Mouse (Mus musculus) liver, embryonic 11.5 days (tissue): Measurements from ENCODE around the gene 9930111J21Rik2. TPM values are rescaled to one million over a fixed set of nuclear protein-coding genes. Genes with fewer than 3 reads are reported as not detected.
"Not testable (repeated sequence)": the region's sequence is repeated elsewhere in the genome, so short reads cannot be mapped to it uniquely, and the experiment has no call there.

Experiments used
- ATAC-seq: fragments of 200-750 bp; cut with Nextera tagmentation; replicated peaks from 2 replicates; pipeline ENCODE4 v1.8.0; 2017; ENCODE audit warnings: moderate number of reproducible peaks, mild to moderate bottlenecking, moderate TSS enrichment, moderate library complexity; ENCODE audit not compliant: low FRiP score
- DNase-seq: peaks from one replicate; pipeline ENCODE4 v3.0.0-alpha.2; 2017; ENCODE audit warnings: low spot score
- H3K27ac ChIP-seq: fragments of 300-500 bp; sonication (generic); 2 replicates; pipeline ENCODE4 v1.5.1; 2014; ENCODE audit warnings: mild to moderate bottlenecking, low read depth, low read length, control low read depth
- H3K27me3 ChIP-seq: fragments of 300-500 bp; sonication (generic); replicated peaks from 2 replicates; pipeline ENCODE4 v1.6.1; 2014; ENCODE audit warnings: low read length, mixed read lengths; ENCODE audit not compliant: control insufficient read depth, insufficient read depth
- H3K36me3 ChIP-seq: fragments of 300-500 bp; sonication (generic); 2 replicates; pipeline ENCODE4 v1.6.1; 2014; ENCODE audit warnings: mild to moderate bottlenecking, low read length, moderate library complexity, mixed read lengths; ENCODE audit not compliant: control insufficient read depth, insufficient read depth
- H3K4me1 ChIP-seq: fragments of 300-500 bp; sonication (generic); replicated peaks from 2 replicates; pipeline ENCODE4 v1.6.1; 2014; ENCODE audit warnings: low read length, mixed read lengths; ENCODE audit not compliant: control insufficient read depth, insufficient read depth
- H3K4me2 ChIP-seq: fragments of 300-500 bp; sonication (generic); 2 replicates; pipeline ENCODE4 v1.6.1; 2014; ENCODE audit warnings: mild to moderate bottlenecking, control low read depth, moderate library complexity
- H3K4me3 ChIP-seq: fragments of 300-500 bp; sonication (generic); 2 replicates; pipeline ENCODE4 v1.5.1; 2014; ENCODE audit warnings: low read depth, low read length, control low read depth
- H3K9ac ChIP-seq: fragments of 300-500 bp; sonication (generic); 2 replicates; pipeline ENCODE4 v1.6.1; 2014; ENCODE audit warnings: low read depth, low read length, control low read depth
- H3K9me3 ChIP-seq: fragments of 300-500 bp; sonication (generic); 2 replicates; pipeline ENCODE4 v1.6.1; 2016; ENCODE audit warnings: low read length, inconsistent platforms, mixed read lengths; ENCODE audit not compliant: control insufficient read depth
- whole genome bisulfite sequencing: fragments of 180-500 bp; shearing (Covaris S2); extraction: QIAGEN DNeasy Blood & Tissue Kit; methylation state at CpG from one replicate; pipeline ENCODE4 v1.1.7; 2014; 5-methylcytosine and 5-hydroxymethylcytosine counted together
- polyA plus RNA-seq: library from polyadenylated mRNA; unstranded; fragments of >200 nt; fragmentation: Nextera tagmentation; extraction: Ambion mirVana; gene quantifications from 2 replicates; pipeline ENCODE4 v1.2.1, GENCODE M21; 2014

The 9930111J21Rik2 gene
- polyA plus RNA-seq, 1 experiment from 2014 or later: 0.30 TPM

DNA sequence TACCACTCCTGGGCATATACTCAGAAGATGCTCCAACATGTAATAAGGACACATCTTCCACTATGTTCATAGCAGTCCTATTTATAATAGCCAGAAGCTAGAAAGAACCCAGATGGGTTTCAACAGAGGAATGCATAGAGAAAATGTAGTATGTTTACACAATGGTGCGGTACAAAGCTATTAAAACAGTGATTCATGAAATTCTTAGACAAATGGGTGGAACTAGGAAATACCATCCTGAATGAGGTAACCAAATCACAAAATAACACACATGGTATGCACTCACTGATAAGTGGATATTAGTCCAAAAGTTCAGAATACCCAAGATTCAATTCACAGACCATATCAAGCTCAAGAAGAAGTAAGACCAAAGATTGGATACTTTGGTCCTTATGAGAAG, 76.4 kb downstream of the 9930111J21Rik2 start:
- not testable (repeated sequence) for DNase-seq, H3K4me1 ChIP-seq, H3K4me3 ChIP-seq, H3K9me3 ChIP-seq, H3K27me3 ChIP-seq, H3K9ac ChIP-seq, ATAC-seq, H3K36me3 ChIP-seq, H3K4me2 ChIP-seq, H3K27ac ChIP-seq
- WGBS: no CpG with 5 or more reads among the region's 1 CpGs

Other genes with a start within 250 kb of the 9930111J21Rik2 start
- gene Trim41, start 233.9 kb downstream of the 9930111J21Rik2 start, polyA plus RNA-seq: 3.5 and 4.5 TPM in 2 replicates
- 0.18 and 0.38 TPM in 2 replicates for gene Trim7, start 225.1 kb downstream of the 9930111J21Rik2 start, polyA plus RNA-seq
- gene Gm12184, start 224.6 kb downstream of the 9930111J21Rik2 start, polyA plus RNA-seq: 6.2 and 7.6 TPM in 2 replicates
- 15.2 and 17.2 TPM in 2 replicates for gene Irgm1, start 179.6 kb downstream of the 9930111J21Rik2 start, polyA plus RNA-seq
- gene Gm5431, start 149.0 kb downstream of the 9930111J21Rik2 start, polyA plus RNA-seq: 0.16 and 0.30 TPM in 2 replicates
- 1.7 and 2.2 TPM in 2 replicates for gene Psme2b, start 105.1 kb downstream of the 9930111J21Rik2 start, polyA plus RNA-seq
- gene Olfr56, start 72.4 kb downstream of the 9930111J21Rik2 start, polyA plus RNA-seq: 0.10 TPM in 1 of 2 replicates, not detected in the other
- gene 9930111J21Rik1, start 71.8 kb downstream of the 9930111J21Rik2 start, polyA plus RNA-seq: 0.48 and 0.51 TPM in 2 replicates
- 0.06 TPM in 1 of 2 replicates, not detected in the other for gene Gm12185, start 59.0 kb downstream of the 9930111J21Rik2 start, polyA plus RNA-seq
- 0.29 TPM in 1 of 2 replicates, not detected in the other for gene Tgtp1, start 57.1 kb downstream of the 9930111J21Rik2 start, polyA plus RNA-seq
- gene Tgtp2, start 13.0 kb upstream of the 9930111J21Rik2 start, polyA plus RNA-seq: 0.23 and 0.58 TPM in 2 replicates
- gene Ifi47, start 25.3 kb upstream of the 9930111J21Rik2 start, polyA plus RNA-seq: 6.0 and 8.2 TPM in 2 replicates
- not detected in 2 replicates for gene Olfr1396, start 63.6 kb upstream of the 9930111J21Rik2 start, polyA plus RNA-seq
- not detected in 2 replicates for gene Olfr1395, start 91.0 kb upstream of the 9930111J21Rik2 start, polyA plus RNA-seq
- gene Olfr1394, start 103.1 kb upstream of the 9930111J21Rik2 start, polyA plus RNA-seq: not detected in 2 replicates
- 2.0 and 2.2 TPM in 2 replicates for gene Btnl9, start 135.9 kb upstream of the 9930111J21Rik2 start, polyA plus RNA-seq
- gene Zfp62, start 152.1 kb upstream of the 9930111J21Rik2 start, polyA plus RNA-seq: 30.9 and 32.2 TPM in 2 replicates
- gene Mgat1, start 192.9 kb upstream of the 9930111J21Rik2 start, polyA plus RNA-seq: 41.7 and 43.3 TPM in 2 replicates
- gene Olfr1393, start 227.1 kb upstream of the 9930111J21Rik2 start, polyA plus RNA-seq: 0.13 TPM in 1 of 2 replicates, not detected in the other
- not detected in 2 replicates for gene Olfr1392, start 234.0 kb upstream of the 9930111J21Rik2 start, polyA plus RNA-seq